Mouse (Mus musculus): Measurements from ENCODE around the gene Cd244a.

The Cd244a gene

DNA sequence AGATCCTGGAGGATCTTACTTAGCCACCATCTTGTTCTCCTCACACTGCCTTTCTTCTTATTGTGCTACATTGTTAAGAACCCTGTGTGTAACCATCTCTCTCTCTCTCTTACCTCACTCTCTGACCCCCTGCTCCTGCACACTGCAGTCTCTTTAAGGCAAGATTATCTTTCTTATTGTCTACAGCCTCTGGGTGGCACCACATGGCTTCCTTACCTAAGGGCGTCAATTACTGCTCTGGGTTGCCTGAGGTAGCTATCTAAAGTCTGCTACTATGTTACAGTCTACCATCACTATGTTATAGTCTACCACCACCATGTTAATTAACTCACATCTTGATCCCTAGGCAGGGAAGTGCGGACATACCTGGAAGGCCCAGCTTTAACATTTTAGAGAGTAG is 9.4 kb downstream of the Cd244a start:
- DNase-seq (ENCODE audit: extremely low spot score, low spot score), result no peak

DNA sequence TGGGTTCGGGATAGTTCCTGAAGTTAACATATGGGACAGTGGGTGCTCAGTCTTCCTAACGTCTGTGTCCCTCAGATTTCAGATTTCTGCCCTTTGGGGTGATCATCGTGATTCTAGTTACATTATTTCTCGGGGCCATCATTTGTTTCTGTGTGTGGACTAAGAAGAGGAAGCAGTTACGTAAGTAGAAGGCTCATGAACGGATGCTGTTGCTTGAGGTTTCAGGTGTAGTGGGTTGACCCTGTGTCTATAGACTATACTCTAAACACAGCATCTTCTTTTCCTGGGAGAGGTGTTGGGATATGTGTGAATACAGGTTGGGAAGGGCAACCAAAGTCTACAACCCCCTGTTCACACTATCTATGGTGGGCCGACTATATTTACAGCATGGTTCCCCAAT is 18.2 kb downstream of the Cd244a start:
- DNase-seq (ENCODE audit: extremely low spot score, low spot score), result no peak

DNA sequence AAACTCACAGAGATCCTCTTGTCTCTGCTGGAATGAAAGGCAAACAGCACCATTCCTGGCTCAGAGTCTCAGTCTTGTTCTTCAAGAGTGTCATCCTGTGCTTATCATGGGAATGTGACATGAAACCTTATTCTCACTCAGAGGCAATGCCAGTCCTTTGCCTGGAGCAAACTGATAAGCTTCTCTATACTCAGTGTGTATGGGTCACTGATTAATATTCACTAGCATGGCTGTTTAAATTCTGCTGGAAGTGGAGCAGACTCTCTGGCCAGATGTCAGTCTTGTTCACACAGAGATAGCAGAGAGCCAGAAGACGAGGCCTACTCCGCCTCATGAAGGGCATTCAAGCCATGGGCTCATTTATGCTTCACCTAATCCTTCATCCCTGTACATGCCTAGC is 25.6 kb downstream of the Cd244a start:
- DNase-seq (ENCODE audit: extremely low spot score, low spot score), result no peak

DNA sequence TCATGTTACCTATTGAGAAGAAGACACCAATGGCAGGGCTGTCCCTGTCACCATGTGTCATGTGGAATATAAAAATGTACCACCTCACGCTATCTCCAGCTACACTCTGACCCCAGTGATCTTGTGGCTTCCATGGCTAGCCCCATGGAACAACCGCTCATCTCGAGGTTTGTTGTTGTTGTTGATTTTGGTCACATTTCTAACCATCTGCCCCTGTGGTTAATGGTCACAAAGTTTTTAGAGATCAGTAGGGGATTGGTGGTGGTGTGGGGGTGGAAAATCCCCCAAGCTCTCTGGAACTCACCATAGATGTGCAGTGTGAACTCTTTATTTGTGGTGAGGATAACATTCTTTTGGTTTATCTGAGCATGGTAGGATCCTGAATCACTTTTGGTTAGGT is 45.7 kb downstream of the Cd244a start:
- no peak for DNase-seq (ENCODE audit: extremely low spot score, low spot score)

DNA sequence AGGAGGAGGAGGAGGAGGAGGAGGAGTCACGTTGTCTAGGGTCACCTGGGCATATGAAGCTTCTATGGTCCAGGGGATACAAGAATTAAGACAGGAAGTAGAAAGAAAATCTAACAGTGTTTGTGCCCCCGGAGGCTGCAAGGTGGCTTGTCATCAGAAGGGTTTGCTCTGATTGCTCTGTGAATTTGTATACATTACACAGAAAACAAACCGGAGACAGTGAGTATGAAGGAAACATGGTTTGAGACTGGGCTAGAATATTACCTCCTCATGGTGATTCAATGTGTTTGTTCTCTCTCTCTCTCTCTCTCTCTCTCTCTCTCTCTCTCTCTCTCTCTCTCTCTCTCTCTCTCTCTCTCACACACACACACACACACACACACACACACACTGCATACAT is 47.7 kb downstream of the Cd244a start:
- no peak for DNase-seq (ENCODE audit: extremely low spot score, low spot score)

DNA sequence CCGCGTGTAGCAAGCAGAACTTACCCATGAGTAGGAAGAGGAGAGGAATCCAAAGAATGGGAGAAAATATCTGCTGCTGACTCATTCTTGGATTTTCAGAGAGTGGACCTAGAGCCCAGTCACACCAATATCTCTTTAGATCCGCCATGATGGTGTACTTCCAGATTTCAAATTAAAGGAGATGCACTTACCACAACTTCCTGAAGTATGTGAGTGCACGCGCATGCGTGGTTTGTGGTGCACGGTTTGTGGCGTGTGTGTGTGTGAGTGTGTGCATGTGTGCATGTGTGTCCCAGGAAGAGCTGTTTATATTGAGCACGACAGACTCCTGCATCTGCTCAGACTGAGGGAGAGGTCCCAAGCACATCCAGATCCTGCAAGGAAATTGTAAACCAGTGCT is 48.2 kb downstream of the Cd244a start, which contains the start of gene Ly9:
Gene Ly9 (minus strand): TSS at position 235 of the 400 bp plus-strand sequence.
- no peak for DNase-seq (ENCODE audit: extremely low spot score, low spot score)

DNA sequence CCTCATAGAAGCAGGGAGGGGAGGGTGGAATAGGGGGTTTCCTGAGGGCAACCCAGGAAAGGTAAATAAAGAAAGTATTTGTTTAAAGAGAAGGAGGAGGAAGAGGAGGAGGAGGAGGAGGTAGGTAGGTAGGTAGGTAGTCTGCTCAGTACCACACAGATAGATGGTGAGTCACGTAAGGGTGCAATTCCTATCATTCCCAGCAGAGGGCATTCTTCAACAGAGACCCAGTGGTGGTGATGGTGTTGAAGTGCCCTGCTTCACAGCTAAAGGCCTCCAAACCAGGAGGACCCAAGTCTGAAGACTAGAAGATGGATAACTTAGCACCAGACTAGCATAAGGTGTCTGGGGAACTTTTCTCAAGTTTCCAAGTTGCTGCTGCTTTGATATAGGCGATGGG is 51.0 kb downstream of the Cd244a start:
- no peak for DNase-seq (ENCODE audit: extremely low spot score, low spot score)

DNA sequence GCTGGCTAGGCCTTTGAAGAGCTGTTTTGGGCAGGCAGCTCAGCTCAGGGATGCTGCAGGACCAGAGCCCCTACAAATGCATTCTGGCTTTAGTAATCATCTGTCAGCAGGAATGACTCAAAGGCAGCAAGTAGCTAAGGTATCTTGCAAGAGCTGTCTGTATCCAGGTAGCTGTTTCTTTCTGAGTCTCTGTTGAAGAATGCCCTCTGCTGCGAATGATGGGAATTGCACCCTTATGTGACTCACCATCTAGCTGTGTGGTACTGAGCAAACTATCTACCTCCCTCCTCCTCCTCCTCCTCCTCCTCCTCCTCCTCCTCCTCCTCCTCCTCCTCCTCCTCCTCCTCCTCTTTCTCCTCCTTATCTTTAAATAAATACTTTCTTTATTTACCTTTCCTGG is 51.8 kb downstream of the Cd244a start:
- no peak for DNase-seq (ENCODE audit: extremely low spot score, low spot score)

DNA sequence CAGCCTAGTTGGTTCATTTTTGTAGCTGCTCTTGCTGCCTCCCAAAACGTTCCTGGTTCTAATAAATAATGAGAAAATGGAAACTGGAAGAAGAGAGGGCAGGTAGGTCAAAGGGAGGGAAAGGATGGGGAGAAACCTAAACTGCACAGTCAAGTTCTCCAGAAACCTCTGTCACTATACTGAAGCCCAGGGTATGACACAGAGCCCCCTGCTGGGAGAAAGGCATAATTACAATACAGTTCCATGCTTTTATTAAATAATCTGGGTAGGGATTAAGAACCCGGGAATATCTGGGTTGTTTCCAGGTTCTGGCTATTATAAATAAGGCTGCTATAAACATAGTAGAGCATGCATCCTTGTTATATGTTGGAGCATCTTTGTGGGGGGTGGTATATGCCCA is 55.0 kb downstream of the Cd244a start:
- no peak for DNase-seq (ENCODE audit: extremely low spot score, low spot score)

DNA sequence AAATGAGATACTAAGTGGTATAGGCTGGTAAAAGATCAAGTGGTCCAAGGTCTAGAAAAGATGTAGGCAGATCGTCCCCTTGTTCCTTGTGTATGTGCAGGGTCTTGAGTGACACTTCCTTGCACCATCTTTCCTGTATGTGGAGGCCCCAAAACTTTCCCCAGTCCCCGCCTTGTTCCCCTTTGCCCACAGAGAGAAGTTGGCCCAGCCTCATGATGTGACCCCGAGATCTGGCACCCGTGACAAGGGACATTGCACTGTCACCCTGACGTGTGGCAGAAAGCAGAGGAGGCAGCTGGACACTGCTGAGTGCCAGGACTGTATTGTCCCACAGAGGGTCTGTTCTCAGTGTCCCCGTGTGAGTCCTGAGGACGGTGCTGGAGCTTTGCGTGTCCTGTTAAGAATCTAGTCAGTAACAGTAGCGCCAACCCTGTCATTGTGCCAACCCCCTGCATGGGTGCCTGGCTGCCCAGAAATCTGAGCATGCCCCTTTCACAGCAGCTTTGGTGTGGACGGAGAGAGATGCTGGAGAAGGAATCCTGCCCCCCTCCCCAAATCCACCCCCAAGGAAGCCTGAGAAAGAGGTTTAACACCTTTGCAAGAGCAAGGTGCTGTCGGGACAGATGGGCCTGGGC is 58.0 kb downstream of the Cd244a start:
- DNase-seq (ENCODE audit: extremely low spot score, low spot score), result no peak

DNA sequence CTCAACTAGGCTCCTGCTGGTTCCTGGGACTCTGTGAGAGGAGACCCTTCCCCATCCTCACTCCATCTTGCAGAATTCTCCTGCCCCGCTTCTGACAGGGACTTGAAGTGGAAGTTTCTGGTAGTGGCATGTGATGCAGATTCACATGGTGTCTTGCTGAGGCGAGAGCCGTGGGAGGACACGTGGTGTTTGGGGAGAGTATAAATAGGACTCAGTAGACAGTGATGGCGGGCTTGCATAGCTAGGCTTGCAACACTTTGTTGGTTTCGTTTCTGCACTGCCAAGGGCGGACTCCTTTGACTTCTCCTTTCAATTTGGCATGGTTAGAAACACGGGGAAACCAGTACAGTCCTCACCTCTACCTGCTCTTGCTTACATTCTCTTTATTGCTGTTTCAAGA is 60.0 kb downstream of the Cd244a start:
- DNase-seq (ENCODE audit: extremely low spot score, low spot score), result no peak

DNA sequence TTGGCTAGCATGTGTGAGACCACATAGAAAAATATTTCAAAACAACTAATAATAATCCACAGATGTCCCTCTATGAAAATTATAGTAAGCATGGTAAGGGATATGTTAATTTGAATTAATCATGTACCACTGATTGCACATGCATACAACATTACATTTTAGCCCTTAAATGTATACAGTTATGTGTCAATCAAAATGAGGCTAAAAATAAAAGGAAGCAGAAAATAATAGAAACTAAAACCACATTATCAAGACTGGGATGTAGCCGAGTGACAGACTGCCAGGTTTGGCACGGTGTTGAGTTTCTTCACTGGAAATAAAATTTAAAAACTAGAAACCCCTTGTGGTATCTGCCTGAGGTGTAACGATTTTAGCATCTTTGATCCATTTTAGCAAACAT is 60.7 kb downstream of the Cd244a start:
- no peak for DNase-seq (ENCODE audit: extremely low spot score, low spot score)

DNA sequence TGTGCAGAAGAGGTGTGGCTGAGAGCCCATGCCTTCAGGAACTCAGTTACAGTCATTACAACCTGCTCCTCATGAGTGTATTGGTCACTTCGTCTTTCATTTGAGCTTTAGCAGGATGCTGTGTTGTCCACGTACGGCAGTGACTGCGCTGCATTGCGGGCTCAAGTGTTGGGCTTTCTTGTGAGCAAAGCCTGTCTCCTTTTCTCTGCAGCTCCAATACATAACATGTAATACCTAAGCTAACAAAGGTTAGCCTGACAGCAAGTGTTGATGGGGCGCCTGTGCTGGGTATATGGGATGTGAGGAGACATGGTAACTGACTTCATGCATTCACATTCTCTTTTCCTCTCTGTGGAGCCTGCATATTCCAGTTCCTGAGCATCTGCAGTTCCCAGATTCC is 61.1 kb downstream of the Cd244a start:
- no peak for DNase-seq (ENCODE audit: extremely low spot score, low spot score)

DNA sequence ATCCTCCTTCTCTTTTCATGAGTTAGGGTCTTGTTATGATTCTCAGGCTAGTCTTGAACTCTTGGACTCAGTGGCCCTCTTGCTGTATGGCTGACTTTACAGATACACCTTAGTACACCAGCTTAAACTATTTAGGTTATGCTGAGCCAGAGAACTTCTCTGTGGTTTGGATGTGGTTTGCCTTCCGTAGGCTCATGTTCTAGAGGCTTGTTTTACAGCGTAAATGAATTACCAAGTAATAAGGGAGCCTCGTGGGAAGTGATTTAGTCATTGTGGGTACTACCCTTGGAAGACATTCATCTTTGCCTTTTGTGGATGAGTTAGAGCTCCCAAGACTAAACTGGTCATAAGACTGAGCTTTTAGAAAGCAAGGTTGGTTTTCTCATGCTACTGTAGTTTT is 68.8 kb downstream of the Cd244a start:
- DNase-seq (ENCODE audit: extremely low spot score, low spot score), result no peak

DNA sequence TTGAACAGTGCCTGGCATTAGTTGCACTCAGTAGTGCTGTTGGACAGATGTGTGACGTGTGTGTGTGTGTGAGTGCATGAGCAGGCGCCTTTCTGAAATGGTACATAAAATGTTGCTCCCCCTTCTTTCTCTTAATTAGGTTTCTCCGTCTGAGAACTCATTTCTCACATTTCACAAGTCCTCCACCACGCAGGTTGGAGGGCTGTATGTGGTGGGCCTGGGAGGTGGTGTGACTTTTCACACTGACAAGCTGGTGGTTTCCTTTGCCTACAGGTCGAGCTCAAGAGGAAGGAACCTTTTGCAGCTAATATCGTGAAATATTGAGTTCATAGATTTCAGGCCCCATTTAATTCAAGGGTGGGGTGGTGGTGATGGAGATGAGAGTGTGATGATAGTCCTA is 70.2 kb downstream of the Cd244a start:
- DNase-seq (ENCODE audit: extremely low spot score, low spot score), result no peak

DNA sequence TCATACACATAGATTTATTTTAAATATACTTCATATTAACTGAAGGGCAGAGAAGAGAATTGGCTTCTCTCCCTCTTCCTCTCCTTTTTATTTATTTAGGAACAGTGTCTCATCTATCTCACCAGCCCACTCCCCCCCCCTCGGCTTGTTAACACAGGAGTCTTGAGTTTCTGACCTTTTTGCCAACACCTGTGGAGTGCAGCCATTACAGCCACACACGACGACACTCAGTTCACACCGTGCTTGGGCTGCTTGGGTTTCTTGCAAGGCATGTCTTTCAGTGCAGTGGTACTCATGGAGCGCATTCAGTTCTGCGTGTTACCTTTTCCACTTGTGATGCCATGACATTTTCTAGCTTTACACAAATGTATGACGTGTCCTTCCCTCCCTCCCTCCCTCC is 71.0 kb downstream of the Cd244a start:
- DNase-seq (ENCODE audit: extremely low spot score, low spot score), result no peak

DNA sequence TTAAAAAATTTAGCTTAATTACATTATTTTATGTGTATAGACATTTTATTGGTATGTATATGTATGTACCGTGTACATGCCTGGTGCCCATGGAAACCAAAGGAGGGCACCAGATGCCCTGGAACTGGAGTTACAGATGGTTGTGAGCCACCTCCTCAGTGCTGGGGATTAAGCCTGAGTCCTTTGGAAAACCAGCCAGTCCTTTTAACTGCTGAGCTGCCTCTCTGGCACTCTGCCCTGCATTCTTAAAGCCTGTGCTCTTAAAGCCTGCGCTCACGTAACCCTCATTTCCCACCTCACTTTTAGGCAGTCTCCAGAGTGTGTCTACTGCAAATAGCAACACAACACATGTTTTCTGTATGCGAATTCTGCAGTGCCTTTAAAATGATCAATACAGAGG is 71.9 kb downstream of the Cd244a start:
- no peak for DNase-seq (ENCODE audit: extremely low spot score, low spot score)

DNA sequence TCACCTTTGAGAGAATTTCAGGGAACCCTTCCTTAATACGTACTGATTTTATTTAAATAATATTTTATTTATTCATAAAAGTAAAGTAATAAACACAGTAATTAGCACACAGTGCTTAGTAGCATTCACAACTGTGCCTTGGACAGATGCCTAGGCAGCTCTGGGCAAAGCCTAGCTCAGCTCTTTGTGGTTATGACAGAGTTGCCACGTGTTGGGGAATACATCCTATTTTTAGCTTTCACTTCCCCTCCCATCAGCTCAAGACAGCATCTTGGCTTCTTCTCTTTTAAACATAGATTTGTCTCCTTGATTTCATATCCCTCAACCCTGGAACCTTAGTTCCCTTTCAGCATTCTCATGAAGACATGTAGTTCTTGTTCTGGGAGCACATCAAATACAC is 72.5 kb downstream of the Cd244a start:
- DNase-seq (ENCODE audit: extremely low spot score, low spot score), result no peak

DNA sequence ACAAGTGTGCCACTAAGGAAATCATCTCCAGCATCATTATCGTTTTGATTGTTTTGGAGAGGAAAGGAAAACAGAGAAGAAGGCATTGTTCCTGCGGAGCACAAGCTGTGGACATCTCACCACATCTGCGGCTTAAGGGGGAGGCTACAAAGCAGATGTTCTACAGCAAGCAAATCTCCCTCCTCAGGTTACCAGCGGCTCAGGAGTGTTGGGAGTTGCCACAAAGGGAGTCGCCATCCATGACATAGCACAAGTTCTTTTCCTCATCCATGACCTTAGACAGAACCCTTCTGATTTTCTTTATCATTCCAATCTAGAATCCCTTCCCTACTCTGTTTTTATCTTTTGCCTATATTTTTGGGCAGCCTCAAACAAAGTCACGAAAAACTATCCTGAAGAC is 76.7 kb downstream of the Cd244a start:
- DNase-seq (ENCODE audit: extremely low spot score, low spot score), result no peak

DNA sequence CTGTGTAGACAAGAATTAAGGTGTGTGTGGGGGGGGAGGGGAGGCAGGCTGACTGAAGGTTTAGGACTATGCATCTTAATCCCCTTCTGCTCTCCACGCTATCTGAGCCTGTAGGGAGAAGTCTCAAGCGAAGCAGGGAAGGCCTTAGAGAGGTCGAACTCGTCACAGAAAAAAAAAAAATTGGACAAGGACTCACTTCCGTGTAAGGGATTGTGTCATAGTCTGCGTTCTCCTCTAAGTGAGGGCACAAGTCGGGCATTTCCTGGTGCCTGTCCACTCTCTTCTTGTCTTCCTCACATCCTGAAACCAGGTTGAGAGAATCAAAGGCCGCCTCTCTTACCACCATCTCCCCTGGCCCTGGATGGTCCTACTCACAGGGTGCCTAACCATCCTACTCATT is 78.1 kb downstream of the Cd244a start:
- DNase-seq (ENCODE audit: extremely low spot score, low spot score), result no peak

DNA sequence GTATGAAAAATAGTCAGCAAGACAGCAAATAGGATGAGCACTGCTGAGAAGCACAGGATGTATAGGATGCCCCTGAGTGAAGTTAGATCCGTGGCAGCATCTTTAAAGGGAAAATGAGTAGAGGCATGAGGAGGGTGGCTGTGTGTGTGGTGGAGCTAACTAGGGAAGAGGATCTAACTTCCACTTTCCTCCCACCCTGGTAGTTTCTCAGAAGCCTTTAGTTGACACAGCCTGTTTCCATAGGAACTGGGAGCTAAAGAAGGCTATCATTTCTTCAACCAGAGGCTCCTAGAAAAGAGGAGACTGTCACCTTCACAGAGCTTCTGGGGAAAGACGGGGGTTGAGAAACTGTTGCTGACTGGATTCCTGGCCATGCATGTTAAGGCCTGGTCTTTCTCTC is 79.7 kb downstream of the Cd244a start:
- DNase-seq (ENCODE audit: extremely low spot score, low spot score), result no peak

DNA sequence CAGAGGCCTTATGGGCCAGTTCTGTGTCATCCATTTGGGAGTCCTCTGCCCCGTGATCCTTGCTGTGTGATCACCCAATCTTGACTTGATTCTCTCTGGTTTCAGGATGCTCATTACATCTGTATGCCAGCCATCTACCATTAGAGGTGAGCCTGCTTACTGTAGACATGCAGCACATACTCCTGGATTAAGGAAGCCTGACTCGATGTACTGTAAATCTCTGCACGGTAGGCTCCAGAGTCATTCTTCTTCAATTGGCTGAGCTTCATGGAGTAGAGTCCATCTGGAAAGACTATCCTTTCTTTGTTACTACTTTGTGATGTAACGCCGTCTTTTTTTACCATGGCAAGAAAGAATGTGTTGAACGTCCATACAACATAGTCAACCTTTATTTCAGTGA is 81.8 kb downstream of the Cd244a start:
- no peak for DNase-seq (ENCODE audit: extremely low spot score, low spot score)

DNA sequence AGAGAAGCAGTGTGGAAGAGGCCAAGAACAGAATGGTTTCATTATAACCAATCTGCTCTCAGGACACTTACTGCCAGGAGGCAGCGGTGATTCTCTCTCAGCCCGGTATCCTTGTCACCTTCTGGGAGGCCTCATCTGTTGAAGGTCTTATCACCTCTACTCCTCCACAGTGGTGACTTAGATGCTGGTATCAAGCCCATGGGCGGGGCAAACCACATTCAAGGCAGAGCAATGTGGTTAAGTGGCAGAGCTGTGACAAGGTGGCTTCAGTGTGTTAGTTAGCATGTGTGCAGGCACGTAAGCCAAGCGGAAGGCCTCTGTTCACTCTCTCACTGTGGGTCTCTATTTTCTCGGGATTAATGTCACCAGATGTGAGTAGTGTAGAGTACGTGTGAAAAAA is 84.6 kb downstream of the Cd244a start:
- DNase-seq (ENCODE audit: extremely low spot score, low spot score), result no peak

DNA sequence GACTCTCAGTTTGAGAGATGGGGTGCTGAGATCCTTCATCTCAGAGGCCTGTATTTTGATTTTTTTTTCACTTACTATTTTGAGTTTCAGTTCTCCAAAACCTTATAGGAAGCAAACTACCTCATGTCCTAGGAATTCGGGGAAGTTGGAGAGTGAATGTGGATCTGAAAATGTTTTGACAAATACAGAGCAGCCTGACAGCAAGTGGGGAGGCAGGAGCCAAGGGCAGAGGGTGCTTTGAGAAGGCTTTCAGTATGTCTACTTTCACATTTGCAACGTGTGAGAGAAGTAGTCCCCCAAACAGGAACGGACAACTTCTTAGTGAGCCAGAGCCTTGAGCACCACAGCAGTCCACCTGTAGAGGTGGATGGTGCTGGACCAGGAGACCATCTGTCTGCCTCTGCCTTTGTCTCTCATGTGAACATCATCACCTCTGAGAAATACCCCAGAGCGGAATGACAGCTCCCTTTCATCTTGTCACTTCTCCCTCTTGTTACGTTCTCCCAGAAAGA is 87.5 kb downstream of the Cd244a start:
- DNase-seq (ENCODE audit: extremely low spot score, low spot score), result no peak

Data from neural tube, embryonic 10.5 days (tissue).